Mouse (Mus musculus) stomach, postnatal 0 days (tissue): ENCODE measurements at regions not wholly inside any gene's neighbourhood (a gene's known extent, or its start where the extent isn't known, plus 50 kb on each side); places are given as distances from the start of the nearest gene placed in this dataset.

Experiments
- ATAC-seq: fragments of 200-750 bp; cut with Nextera tagmentation; 2 replicates; pipeline ENCODE4 v1.8.0; 2017; ENCODE audit not compliant: low FRiP score, low TSS enrichment
- DNase-seq: peaks from one replicate; pipeline ENCODE4 v3.0.0-alpha.2; 2016; ENCODE audit warnings: low spot score
- H3K27ac ChIP-seq: fragments of 300-500 bp; sonication (generic); replicated peaks from 2 replicates; pipeline ENCODE4 v1.5.1; 2014; ENCODE audit warnings: mild to moderate bottlenecking, control low read depth
- H3K27me3 ChIP-seq: fragments of 300-500 bp; sonication (generic); 2 replicates; pipeline ENCODE4 v1.6.1; 2014; ENCODE audit warnings: low read length; ENCODE audit not compliant: control insufficient read depth, insufficient read depth
- H3K36me3 ChIP-seq: fragments of 300-500 bp; sonication (generic); 2 replicates; pipeline ENCODE4 v1.6.1; 2014; ENCODE audit warnings: low read length, mixed read lengths; ENCODE audit not compliant: control insufficient read depth, insufficient read depth
- H3K4me1 ChIP-seq: fragments of 300-500 bp; sonication (generic); replicated peaks from 2 replicates; pipeline ENCODE4 v1.6.1; 2014; ENCODE audit warnings: antibody characterized with exemption; ENCODE audit not compliant: control insufficient read depth, insufficient read depth
- H3K4me2 ChIP-seq: fragments of 300-500 bp; sonication (generic); replicated peaks from 2 replicates; pipeline ENCODE4 v1.6.1; 2014; ENCODE audit warnings: low read depth, mild to moderate bottlenecking, control low read depth, moderate library complexity
- H3K4me3 ChIP-seq: fragments of 300-500 bp; sonication (generic); 2 replicates; pipeline ENCODE4 v1.5.1; 2014; ENCODE audit warnings: low read depth, low read length, control low read depth
- H3K9ac ChIP-seq: fragments of 300-500 bp; sonication (generic); 2 replicates; pipeline ENCODE4 v1.6.1; 2014; ENCODE audit warnings: mild to moderate bottlenecking, low read length, control low read depth, mixed read lengths
- H3K9me3 ChIP-seq: fragments of 300-500 bp; sonication (generic); 2 replicates; pipeline ENCODE4 v1.6.1; 2016; ENCODE audit warnings: low read length; ENCODE audit not compliant: control insufficient read depth
- CTCF ChIP-seq: IDR thresholded peaks from 2 replicates; pipeline ENCODE4 v1.5.1; 2016; ENCODE audit warnings: antibody characterized with exemption, low read depth, mild to moderate bottlenecking, moderate library complexity
- EP300 ChIP-seq: optimal IDR thresholded peaks from 2 replicates; pipeline ENCODE3; 2016; ENCODE audit warnings: antibody characterized with exemption
- WGBS: fragments of 180-500 bp; shearing (Covaris S2); extraction: QIAGEN DNeasy Blood & Tissue Kit; methylation state at CpG from one replicate; pipeline ENCODE4 v1.1.7; 2014; 5-methylcytosine and 5-hydroxymethylcytosine counted together

DNA sequence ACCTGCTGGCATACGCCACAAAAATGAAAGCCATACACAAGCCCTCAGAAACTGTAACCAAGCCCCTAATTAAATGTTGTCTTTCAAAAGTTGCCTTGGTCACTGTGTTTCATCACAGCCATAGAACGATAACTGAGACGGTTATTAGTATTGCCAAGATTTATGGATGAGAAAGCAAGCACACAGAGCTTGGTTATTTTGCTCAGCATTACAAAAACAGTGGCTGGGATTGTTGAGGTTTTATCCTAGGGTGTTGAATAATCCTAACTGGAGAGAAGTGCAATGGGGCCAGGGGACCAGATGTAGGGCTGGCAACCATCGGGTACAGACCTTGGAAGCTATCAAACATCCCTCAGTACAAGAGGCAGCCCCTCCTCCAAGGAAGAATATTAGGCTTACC, 106.4 kb upstream of the Rcn1 start:
- no peak overlapping the region for H3K27ac ChIP-seq
- H3K4me1 ChIP-seq, result no peaks in the 10 kb centered on the region
- 80% methylated on average over 4 of the region's 4 CpGs for WGBS
- ATAC-seq (no peak), DNase-seq (no peak)
- H3K4me3 ChIP-seq, result no peak overlapping the region
- H3K27me3 ChIP-seq, result no peaks in the 10 kb centered on the region
- no peak for TF ChIP-seq EP300
- no peak for TF ChIP-seq CTCF
- H3K36me3 ChIP-seq, result no peaks in the 10 kb centered on the region
- no peak overlapping the region for H3K4me2 ChIP-seq
- no peak overlapping the region for H3K9ac ChIP-seq
- H3K9me3 ChIP-seq, result no peaks in the 10 kb centered on the region

- no peak for ATAC-seq
- Histone ChIP-seq H3K4me1 (no peaks in the 10 kb centered on the region), H3K4me2 (no peak overlapping the region), H3K36me3 (no peaks in the 10 kb centered on the region), H3K9ac (no peak overlapping the region), H3K27me3 (no peaks in the 10 kb centered on the region), H3K9me3 (no peaks in the 10 kb centered on the region), H3K27ac (no peak overlapping the region), H3K4me3 (no peak overlapping the region)
- no peak for DNase-seq
- TF ChIP-seq CTCF (no peak), EP300 (no peak)
- 47% methylated on average over 4 of the region's 4 CpGs for WGBS
Measured at GRCm38 (mm10) chr2:105507160-105507559, 108.0 kb upstream of the Rcn1 start.

DNA sequence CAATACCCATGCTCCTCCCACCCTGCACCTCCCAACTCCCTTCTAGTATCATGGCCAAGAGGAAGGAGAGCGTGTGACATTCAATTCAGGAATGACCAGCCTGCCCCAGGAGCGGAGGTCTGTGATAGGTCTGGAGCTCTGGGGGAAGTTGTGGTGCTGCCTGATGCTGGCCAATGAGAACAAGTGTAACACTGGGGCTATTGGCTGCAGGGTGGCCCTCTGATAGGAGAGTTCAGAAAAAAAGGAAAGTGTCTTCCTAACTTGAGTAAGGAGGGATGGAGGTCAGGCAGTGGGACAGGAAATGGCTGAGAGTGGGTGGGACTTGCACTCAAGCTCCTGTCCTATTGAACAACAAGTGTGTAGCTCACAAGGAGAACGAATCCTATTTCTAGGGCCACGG, 111.7 kb upstream of the Rcn1 start:
- ATAC-seq, result no peak
- H3K9ac ChIP-seq, result no peak overlapping the region
- TF ChIP-seq EP300, result no peak
- no peak for TF ChIP-seq CTCF
- H3K4me3 ChIP-seq, result no peak overlapping the region
- no peak overlapping the region for H3K27ac ChIP-seq
- H3K4me2 ChIP-seq, result no peak overlapping the region
- no peaks in the 10 kb centered on the region for H3K27me3 ChIP-seq
- H3K4me1 ChIP-seq, result no peaks in the 10 kb centered on the region
- H3K36me3 ChIP-seq, result no peaks in the 10 kb centered on the region
- 88% methylated on average over 4 of the region's 4 CpGs for WGBS
- H3K9me3 ChIP-seq, result no peaks in the 10 kb centered on the region
- no peak for DNase-seq

DNA sequence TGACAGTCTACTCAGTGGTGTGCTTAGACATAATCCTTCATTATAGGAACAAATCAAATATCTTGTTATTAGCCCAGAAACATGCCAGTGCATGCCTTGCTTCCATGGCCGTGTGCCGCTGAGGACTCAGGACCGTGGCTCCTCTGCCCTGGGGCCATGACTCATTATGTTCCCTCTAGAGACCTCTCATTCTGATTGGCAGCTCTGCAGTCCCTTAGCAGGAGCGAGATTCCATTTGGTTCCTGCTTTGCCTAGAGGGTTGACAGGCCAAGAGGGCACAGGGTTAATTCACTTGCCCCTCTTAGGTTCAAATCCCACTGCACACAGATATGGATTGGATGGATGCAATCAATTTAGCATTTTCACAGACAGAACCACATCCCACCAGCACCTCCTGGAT, 112.6 kb upstream of the Rcn1 start:
- no peak for ATAC-seq
- TF ChIP-seq CTCF, result no peak
- no peak for TF ChIP-seq EP300
- DNase-seq, result no peak

DNA sequence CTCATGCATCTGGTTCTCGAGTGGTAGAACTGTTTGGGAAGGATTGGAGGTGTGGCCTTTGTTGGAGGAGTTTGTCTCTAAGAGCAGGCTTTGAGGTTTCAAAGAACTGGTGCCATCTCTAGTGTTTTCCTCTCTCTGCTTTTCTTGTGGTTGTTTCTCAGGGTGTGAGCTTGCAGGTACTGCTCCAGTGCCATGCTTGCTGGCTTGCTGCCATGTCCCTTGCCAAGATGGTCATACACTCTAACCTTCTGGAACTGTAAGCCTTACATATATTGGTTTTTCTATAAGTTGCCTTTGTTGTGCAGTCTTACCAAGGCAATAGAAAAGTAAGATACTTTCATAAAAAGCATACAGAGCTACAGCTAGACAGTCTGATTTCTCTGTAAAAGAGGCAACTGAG, 115.1 kb upstream of the Rcn1 start:
- ATAC-seq, result no peak

More for the DNA sequence above, 112.6 kb upstream of the Rcn1 start:
- Histone ChIP-seq H3K4me1 (no peaks in the 10 kb centered on the region), H3K27ac (no peak overlapping the region), H3K27me3 (no peaks in the 10 kb centered on the region), H3K36me3 (no peaks in the 10 kb centered on the region), H3K9ac (no peak overlapping the region), H3K4me2 (no peak overlapping the region), H3K4me3 (no peak overlapping the region), H3K9me3 (no peaks in the 10 kb centered on the region)
- 60% methylated on average over 4 of the region's 4 CpGs for WGBS

GRCm38 (mm10) chr2:105514881-105515280, 115.8 kb upstream of the Rcn1 start:
- H3K27ac ChIP-seq, result no peak overlapping the region
- no peaks in the 10 kb centered on the region for H3K36me3 ChIP-seq
- no peak overlapping the region for H3K4me3 ChIP-seq
- DNase-seq (no peak), ATAC-seq (no peak)
- TF ChIP-seq EP300, result no peak
- TF ChIP-seq CTCF, result no peak
- H3K4me1 ChIP-seq, result no peaks in the 10 kb centered on the region
- H3K4me2 ChIP-seq, result no peak overlapping the region
- no peaks in the 10 kb centered on the region for H3K27me3 ChIP-seq
- no peak overlapping the region for H3K9ac ChIP-seq
- WGBS, result 75% methylated on average over 3 of the region's 3 CpGs
- H3K9me3 ChIP-seq, result no peaks in the 10 kb centered on the region

More for the DNA sequence above, 115.1 kb upstream of the Rcn1 start:
- WGBS, result 68% methylated on average over 1 of the region's 1 CpGs
- H3K27ac ChIP-seq, result no peak overlapping the region
- H3K4me1 ChIP-seq, result no peaks in the 10 kb centered on the region
- TF ChIP-seq CTCF (no peak), EP300 (no peak)
- H3K36me3 ChIP-seq, result no peaks in the 10 kb centered on the region
- H3K27me3 ChIP-seq, result no peaks in the 10 kb centered on the region
- DNase-seq, result no peak
- H3K4me2 ChIP-seq, result no peak overlapping the region
- H3K9ac ChIP-seq, result no peak overlapping the region
- H3K4me3 ChIP-seq, result no peak overlapping the region
- no peaks in the 10 kb centered on the region for H3K9me3 ChIP-seq
